In the genomic region with DNA sequence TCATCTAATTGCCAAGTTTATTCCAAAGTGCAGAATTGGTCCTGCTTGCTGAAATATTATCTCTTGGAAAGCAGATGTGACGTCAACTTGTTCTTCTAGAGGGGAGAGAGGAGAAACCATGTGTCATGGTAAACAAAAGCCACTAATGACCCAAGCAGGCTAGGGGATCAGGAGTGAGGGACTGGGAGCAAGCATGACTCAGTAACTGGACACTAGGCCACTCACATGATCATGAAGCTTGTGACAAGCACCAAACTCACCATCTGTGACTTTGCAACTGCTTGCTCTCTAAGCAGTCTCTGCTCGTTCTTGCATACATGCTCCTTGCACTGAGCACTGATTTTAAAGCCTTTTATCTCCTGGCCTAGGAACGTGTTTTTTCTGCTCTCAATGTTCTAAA, we compare ENCODE assay signal across 26 mouse cellular contexts.
"Had no signal": no experiment of that assay in that cellular context is flagged by ENCODE, and none has a peak within 500 bp of the region (broad histone marks: within the 10 kb centered on the region; RNA-seq: fewer than 3 reads in every experiment).

No protein-coding gene starts in this region.

- H3K4me2 ChIP-seq: limb, embryonic 12.5 days; limb, embryonic 15.5 days; liver, embryonic 11.5 days; lung, embryonic 14.5 days; midbrain, embryonic 13.5 days; neural tube, embryonic 15.5 days; stomach, embryonic 15.5 days had no signal

- H3K36me3 ChIP-seq: limb, embryonic 12.5 days; limb, embryonic 15.5 days; midbrain, embryonic 10.5 days; midbrain, embryonic 13.5 days; neural tube, embryonic 15.5 days; stomach, embryonic 15.5 days had no signal

- DNase-seq: kidney, adult 18-20 months; kidney, postnatal 36 days; layer of hippocampus, postnatal 36 days; left cerebral cortex, postnatal 4 days; liver, postnatal 0 days; lung, embryonic 14.5 days; right cerebral cortex, adult 18-20 months; right cerebral cortex, postnatal 14 days; right cerebral cortex, postnatal 4 days; spleen, adult 18-20 months; thymus, postnatal 25 days had no signal

- H3K9ac ChIP-seq: limb, embryonic 12.5 days; limb, embryonic 15.5 days; liver, embryonic 14.5 days; liver, postnatal 0 days; lung, embryonic 14.5 days; midbrain, embryonic 13.5 days; neural tube, embryonic 15.5 days; stomach, embryonic 15.5 days had no signal

- H3K4me1 ChIP-seq: limb, embryonic 12.5 days; limb, embryonic 15.5 days; neural tube, embryonic 15.5 days; stomach, embryonic 15.5 days had no signal

- H3K4me3 ChIP-seq: left cerebral cortex, adult 2 months; limb, embryonic 12.5 days; limb, embryonic 15.5 days; midbrain, embryonic 10.5 days; midbrain, embryonic 13.5 days; myocyte; neural tube, embryonic 15.5 days; stomach, embryonic 15.5 days had no signal

- H3K27me3 ChIP-seq: limb, embryonic 12.5 days; limb, embryonic 15.5 days; midbrain, embryonic 13.5 days; neural tube, embryonic 15.5 days; stomach, embryonic 15.5 days had no signal

- ATAC-seq: inflammation-experienced regulatory T-cells, adult 6 months; intestine, embryonic 16.5 days; liver, postnatal 0 days; lung, postnatal 0 days had no signal

- H3K27ac ChIP-seq: kidney, postnatal 0 days; left cerebral cortex, adult 2 months; limb, embryonic 12.5 days; limb, embryonic 15.5 days; liver, embryonic 14.5 days; macrophage; midbrain, embryonic 10.5 days; midbrain, embryonic 13.5 days; neural tube, embryonic 15.5 days; stomach, embryonic 15.5 days had no signal

- H3K9me3 ChIP-seq: limb, embryonic 12.5 days; limb, embryonic 15.5 days; midbrain, embryonic 10.5 days; midbrain, embryonic 13.5 days; neural tube, embryonic 15.5 days; stomach, embryonic 15.5 days had no signal
